Mouse (Mus musculus): ENCODE measurements at regions not wholly inside any gene's neighbourhood (a gene's known extent, or its start where the extent isn't known, plus 50 kb on each side); places are given as distances from the start of the nearest gene placed in this dataset.

DNA sequence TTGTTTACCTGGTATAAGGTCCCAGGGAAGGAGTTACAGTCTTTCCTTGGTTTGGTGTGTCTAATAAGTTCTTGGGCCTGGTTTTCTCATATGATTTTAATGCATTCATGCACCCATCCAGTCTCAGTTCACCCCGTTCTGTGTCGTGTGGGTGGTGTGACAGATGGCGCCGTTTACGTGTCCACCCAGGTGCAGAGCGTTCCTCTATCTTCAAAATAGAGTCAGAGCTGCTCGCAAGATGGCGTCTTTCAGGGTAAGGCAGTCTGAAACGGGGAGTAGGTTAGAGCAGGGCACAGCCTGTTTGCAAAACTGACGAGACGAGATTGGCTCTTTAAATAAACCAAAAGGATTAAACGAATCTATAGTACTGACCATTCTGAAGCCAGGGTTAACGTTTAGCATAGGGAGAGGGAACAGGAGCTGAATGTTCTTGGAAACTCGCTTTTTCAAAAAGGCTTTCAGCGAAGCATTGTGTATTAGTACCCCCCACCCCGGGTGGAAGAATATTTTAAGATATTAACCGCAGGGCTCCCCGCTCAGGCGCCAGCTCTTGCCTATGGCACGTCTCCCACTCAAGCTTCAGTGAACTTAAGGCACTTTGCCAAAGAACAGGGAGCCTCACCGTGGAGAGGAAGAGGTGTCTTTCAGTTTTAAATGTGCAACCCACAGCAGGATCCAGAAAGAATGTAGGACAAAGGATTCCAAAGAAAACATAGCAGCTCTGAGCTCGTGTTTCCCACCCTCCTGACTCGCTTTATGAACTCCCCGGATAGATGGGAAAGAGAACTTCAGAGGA is 241.7 kb upstream of the Pfn2 start:
- DNase-seq: no peak

DNA sequence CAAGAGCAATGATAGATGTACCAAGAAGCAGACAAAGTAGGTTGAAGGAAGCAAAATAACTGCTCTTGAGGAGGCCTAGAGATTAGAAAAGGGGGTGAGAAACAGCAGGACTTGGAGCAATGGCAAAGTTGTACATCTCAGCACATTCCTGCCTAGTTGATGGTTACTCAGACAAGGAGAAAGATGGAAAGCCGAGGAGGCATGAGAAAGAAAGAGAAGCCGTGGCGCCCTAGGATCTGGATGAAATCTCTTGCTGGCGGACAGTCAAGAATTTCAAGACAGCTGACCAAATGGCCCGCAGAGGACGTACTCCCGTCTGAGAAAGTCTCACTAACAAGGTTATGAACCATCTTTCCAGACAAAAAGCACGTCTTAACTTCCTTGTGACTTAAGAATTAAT is 242.5 kb upstream of the Pfn2 start:
- peak; percentile 13 for DNase-seq

DNA sequence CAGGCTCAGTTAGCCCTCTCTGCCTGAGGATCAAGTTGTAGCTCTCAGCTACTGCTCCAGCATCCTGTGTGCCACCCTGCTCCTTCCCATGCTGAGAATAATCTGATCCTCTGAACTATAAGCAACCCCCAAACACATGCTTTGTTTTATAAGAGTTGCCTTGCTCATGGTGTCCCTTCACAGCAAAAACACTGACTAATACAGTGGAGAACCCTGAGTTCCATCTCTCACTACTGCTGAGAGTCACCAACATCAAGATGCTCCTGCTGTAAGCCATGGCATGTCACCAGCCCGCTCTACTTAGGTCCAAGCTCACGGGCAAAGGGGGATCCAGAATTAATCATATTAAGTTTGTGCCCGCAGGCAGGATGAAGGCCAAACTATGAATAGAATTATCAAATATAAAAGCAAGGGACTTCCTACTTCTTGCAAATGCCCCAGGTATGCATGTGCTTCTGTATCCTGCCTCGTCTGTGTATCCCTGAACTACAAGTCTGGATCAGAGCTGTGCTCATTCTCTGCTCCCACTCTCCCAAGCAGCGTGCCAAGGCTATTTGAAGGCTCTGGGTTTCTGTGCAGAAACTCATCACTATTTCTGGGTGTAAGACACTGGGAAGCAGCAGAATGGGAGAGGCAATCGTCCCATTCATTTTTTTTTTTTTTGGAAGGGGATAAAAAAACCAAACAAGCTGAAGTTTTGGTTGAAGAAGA is 243.7 kb upstream of the Pfn2 start:
- no peak for DNase-seq

DNA sequence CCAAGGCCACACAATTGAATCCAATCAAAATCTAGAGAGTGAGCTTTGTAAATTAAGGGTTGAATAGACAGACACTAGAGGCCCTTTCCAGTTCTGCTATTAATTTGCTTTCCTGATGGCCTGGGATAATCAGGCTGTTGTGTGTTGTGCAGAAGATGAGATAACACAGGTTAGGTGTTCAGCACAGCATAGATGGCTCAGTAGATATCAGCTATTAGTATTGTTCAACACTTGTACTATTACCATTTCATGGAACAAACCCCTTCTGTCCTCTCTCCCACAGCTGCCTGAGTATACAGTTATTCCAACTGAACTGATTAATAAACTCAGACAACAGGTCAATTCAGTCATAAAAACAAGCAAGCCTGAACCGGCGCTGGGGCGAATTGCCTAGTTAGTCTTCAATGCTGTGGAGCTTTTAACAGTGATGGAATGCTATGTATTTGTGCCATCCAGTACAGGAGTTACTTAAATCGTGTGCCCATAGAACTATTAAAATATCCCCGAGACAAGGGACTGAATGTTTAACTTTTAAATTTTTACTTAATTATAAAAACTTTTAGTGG is 263.1 kb upstream of the Pfn2 start:
- DNase-seq: no peak

DNA sequence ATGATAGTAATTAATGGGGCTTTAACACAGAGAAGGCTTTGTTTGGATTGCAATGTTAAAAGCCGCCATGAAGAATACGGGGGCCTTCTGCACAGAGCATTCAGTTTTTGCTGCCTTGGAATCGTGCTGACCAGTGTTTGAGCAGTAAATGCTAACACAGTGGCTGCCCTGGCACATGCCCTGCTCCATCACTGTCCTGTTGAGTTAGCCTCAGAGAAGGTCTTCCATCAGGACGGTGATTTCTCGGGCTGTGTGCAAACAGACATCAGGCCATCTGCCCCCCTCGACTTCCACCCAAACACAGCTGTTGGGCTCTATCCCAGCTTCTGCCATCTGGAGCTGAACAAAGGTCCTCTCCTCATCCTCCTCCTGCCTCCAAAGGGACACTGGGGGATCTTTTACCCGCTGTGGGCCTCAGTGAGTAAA is 264.6 kb upstream of the Pfn2 start:
- DNase-seq: no peak

DNA sequence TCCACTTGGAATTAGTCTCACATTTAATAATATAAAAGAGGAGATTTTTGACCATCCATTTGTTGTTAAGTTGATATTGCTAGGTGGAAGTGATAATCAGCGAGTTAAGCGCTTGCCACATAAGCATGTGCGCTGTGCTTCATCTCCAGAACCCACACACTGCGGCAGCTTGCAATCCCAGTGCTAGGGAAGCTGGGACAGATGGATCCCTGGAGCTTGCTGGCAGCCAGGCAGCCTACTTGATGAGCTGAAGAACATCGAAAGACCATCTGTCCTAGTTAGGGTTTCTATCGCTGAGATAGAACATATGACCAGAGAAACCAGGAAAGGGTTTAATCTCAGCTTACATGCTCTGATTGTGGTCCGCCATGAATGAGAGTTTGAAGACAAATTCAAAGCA is 266.1 kb upstream of the Pfn2 start:
- no peak for DNase-seq

DNA sequence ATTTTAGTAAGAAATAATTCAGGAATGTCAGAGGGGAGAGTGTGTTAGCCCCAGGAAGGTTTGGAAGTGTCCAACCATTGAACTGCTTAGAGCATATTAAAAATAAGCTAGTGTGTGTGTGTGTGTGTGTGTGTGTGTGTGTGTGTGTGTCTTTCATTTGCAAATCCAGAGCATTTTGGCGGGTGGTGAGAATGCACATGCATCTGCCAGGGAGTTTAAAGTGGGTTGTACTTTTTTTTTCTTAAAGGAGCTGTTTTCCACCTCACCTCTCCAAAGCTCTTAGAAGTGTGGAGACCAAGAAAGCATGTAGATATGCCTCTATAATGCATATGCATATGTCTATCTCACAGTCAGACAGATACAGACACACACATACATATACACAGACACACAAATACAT is 267.6 kb upstream of the Pfn2 start:
- DNase-seq: no peak

DNA sequence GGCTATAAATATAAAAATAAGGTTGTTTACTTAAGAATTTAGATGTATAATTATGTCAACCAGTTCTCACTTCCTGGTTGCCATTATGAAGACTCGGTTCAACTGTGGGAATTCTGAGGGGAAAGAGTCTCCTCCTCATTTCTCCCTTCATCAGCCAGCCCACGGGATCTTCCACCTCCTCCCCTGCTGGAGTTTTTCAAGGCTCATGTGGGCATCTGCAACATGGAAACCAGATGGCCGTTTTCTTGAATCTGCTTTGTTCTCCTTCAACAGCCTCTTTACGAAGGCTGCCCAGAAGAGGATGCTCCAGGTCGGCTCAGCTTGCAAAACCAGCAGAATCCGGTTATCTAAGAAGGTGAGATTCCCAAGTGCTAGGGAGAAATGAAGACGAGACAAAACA is 269.0 kb upstream of the Pfn2 start:
- no peak for DNase-seq

DNA sequence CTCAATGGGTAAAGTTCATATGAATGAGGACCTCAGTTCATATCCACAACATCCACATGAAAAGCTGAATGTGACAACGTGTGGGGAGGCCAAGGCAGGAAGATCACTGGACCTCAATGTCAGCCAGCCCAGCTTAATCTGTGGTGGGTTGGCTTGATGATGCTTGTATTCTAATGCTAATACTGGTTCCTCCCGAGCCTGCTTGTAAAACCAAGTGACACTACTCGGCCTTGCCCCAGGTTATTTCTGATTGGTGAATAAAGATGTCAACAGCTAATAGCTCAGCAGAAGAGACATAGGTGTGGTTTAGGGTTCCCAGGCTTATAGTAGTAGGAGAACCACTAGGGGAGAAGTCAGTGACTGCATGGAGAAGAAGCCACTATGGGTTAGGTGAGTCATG is 272.2 kb upstream of the Pfn2 start:
- no peak for DNase-seq

DNA sequence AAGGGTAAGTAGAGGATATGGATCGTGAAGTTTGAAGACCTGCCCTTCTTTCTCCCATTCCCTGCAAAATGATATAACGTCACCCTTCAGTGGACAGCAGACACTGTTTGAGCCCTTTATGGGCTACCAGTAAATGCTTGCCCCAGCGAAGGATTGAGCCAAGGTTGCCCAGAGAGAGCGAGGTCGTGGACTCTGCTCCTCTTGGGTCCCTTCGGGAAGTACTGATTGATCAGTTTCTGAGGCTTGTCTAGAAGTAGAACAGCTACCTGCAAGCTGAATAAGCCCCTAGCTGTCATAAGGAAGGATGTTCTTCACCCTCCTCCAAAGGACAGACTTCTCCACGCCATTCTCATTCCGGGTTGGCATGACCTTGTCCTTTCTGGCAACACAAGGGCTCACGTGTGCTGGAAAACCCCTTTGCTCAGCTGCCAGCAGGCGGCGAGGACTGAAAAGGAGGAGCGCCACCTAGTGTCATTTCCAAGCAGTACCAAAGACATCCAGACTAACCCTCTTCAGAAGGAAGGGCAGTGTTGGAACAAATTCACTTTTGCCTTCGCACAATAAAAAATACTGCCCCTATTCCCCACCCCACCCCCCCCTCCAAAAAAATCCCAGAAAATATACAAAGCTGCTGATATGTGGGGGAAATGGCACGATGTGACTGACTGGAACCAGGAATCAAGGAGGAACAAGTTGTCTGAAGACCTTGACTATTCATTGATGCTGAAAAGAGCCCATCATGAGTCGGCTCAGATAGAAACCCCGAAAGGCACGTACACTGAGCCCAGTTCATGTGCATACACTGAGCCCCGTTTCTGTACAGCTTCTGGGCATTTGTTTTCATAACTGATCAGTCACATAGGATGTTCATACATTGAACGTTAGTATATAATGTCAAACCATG is 274.8 kb upstream of the Pfn2 start:
- peak; percentile 87 for DNase-seq

DNA sequence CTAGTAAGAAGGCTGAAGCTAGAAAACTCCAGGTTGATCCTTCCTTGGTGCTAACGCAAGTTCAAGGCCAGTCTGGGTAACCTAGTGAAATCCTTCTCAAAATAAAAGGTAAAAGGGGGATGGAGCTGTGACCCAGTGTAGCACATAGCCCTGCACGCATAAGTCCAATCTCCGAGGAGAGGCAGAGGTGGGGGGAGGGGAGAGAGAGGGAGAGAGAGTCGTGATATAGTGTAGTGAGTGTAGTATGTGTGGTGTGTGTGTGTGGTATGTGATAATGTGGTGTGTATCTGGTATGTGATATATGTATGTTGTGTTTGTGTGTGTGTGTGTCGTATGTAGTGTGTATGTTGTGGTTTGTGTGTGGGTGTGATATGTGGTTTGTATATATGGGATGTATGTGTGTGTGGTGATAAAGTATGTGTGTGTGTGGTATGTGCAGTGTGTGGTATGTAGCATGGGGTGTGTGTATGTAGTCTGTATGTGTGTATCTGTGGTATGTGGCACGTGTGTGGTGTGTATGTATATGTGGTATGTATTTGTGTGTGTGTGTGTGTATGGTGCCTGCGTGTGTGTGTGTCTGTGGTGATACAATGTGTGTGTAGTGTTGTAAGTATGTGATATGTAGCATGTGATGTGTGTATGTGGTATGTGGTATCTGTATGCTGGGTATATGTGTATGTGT is 275.7 kb upstream of the Pfn2 start:
- DNase-seq: no peak

DNA sequence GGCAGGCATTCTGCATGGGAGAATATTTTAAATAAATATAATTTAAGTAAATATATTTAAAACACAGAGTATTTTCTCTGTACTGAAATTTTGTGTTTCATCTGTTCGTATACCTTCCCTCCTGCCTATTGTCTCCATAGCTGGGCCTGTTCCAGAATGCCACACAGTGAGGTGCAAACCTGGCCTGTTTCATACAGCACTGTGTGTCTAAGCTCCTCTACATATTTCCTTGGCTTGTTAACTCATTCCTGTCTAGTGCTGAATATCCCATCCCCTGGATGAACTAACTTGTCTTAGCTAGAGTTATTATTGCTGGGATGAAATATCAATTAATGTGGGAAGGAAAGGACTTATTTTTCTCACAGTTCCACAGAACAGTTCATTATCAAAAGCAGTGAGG is 277.0 kb upstream of the Pfn2 start:
- DNase-seq: no peak

DNA sequence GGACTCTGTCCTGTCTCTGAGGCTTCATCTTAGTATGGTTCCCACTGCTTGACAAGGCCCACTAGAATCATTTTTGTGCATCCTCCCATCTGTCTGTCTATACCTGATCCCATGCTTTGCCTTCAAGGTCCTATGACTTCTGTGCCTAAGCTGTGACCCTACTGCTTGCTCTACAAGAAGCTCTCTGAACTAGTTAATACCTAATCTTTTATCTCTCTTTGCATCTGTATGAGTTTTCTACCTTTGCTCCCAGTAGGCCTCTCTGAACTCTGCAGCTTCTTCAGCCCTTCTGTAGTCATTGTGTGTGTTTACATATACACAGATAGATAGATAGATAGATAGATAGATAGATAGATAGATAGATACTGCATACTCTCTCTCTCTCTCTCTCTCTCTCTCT is 279.1 kb upstream of the Pfn2 start:
- DNase-seq: no peak

DNA sequence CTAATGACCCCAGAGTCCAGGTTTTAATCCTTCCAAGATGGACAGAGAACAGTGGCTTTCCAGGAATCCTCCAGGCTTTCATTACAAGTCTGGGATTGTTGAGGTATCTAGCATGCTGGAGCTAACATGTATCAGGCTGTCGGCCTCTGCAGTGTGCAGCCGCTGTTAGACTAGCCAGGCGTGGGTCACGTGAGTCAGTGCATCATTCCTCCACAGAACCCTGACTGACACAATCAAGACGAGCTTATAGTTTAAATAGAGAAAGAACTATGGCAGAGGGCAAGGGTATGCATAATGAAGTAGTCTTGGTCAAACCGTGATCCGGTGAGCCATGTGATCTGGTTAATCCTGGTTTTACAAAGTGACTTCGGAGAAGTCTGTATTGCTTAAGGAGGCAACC is 280.2 kb upstream of the Pfn2 start:
- no peak for DNase-seq

DNA sequence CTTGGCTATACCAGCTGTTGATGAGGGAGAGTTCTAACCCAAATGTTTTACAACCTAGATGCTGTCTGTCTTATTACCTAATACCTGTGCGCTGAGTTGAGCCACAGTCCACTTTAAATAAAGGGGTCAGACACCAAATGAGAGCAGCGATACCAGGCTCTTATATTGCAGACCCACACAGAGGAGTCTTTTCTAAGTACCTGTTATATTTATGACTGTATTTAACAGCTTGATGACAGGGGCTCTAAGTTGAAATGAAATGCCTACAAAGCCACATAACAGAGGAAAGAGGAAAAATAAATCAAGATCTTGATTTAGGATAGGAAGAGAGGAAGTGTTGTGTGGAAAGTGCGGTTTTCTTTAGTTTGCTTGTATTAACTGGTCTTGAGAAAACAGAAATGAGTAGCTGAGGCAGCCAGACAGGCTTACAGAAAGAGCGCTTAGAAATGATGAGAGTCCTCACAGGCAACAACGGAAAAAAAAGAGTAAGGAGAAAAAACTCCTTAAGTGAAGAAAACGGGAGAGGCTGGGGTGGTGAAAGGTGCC is 281.6 kb upstream of the Pfn2 start:
- DNase-seq: no peak

DNA sequence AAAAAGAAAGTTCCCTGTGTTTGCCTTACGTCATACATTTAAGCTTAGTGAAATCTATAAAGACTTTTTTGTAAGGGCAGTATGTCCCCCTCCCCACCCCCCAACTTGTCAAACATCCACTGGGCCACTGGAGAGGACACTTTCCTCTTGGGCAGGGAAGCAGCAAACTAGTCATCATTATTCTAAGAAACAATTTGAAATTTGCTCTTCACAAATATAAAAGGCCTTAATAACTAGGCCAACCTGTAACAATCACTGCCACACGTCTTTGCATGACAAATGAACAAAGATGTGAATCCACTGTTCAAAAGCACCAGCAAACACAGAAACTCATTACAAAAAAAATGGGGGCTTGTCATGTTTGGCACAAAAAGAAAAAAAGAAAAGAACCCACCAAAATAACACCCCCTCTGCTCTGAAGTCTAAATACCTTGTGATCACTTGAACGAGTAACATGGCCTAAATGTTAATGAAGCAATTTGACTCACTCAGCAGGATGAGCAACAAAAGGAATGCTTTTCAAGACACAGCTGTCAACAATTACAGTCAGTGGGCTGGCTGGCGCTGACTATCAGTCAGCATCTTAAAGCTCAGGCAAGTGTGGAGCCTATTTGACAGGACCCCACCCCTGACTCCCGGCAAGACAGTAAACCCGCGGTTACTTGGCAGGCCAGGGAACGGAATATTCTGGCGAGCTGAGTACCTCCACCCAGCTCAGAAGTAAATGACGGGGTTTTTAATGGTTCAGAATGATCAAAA is 278.7 kb upstream of the Tsc22d2 start:
- DNase-seq: no peak

DNA sequence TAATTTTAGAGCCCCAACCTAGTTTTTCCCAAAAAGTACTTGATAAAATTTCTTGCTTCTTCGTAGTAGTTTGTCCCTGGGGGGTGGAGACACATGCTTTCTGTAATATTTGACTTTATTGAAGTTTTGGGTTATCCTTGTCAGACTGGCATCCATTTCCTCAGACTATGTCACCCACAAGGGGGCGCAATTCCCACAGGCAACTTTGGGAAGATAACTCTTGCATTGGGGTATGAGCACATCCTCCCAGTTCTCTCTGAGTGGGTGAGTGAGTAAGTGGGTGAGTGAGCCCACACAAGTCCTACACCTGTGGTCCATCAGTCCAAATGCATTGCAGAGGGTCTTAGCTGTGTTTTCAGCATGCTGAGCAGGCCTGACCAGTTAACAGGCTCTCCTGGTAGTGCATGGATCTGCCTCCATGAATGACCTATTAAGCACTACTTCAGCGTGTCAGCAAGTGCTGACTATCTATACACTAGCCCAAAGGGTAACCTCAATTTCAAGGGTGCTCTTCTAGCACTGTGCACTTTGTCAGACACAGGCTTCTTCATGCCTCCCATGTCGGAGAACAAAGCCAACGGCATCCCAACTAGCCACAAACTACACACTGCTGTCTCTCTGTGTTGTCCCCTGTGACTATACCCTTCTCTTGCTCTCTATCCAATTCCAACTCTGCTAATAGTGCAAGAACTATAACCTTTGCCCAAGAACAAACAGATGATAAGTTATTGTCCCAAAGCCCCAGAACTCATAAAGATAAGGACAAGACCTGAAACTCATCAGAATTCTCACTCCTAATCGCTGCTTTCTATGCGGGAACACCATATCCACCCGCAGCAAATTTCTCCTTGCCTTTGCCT is 275.6 kb upstream of the Tsc22d2 start:
- DNase-seq: peak; percentile 79

DNA sequence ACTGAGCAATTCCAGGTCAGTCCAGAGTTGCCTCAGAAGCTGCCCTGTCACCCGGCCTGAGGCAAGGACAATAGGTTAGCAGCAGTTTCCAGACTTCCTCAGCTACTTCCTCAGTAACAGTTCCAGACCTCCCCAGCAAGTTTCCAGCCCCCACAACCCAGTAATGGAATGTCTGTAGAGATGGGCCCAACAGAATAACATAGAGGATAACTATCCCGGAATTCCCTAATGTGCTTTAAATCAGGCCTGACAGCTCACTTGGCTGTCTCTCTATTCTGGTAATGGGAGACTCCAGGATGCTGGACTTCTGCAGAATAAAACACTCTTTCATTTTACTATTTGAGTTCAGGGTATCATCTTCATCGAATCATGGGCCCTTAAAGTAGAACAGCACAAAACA is 268.4 kb upstream of the Tsc22d2 start:
- DNase-seq: no peak

DNA sequence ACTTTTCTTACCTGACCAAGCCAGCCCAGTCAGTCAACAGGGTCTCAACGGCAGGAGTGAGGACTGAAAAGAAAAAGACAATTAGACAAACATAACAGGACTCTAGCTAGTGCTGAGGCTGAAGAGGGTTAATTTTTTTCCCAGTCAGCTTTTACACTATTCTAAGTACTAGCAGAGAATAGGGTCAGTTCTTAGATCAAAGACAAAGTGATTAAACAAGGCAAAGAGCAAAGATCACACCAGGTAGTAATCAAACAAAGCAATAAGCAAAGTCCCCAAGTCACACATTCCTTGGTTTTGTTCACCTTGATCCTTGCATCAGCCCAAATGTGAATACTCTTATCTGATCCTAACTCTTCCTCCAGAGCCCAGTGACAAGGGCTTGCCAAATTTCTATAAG is 267.8 kb upstream of the Tsc22d2 start:
- no peak for DNase-seq

DNA sequence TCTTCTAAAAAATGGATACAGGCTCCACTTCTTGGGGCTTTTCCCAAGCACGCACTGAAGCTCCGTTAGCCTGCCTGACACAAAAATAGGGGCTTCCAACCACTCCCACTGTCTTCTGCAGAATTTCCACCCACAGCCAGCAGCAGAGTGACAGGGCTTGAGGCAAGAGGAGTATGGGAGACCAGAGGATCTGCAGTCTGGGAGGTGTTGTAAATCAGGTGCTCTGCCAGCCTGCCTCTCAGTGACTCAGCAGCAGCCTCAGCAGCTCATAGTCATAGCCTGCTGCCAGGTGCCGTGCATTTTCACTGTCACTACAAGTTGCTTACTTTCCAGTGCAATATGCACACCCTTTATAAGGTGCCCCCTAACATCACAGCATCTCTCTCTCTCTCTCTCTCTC is 261.4 kb upstream of the Tsc22d2 start:
- no peak for DNase-seq

All from adrenal gland, postnatal 10 days (tissue).